Mouse (Mus musculus) heart, postnatal 0 days (tissue): Measurements from ENCODE around the gene Cic.

ENCODE experiments used
- CTCF ChIP-seq: IDR thresholded peaks from 2 replicates; pipeline ENCODE4 v1.5.1; 2016; ENCODE audit warnings: antibody characterized with exemption, control low read depth, low read depth
- EP300 ChIP-seq: IDR thresholded peaks from 2 replicates; pipeline ENCODE4 v1.6.1; 2016; ENCODE audit warnings: antibody characterized with exemption, low read depth

- TF ChIP-seq CTCF (peak; percentile 67), EP300 (no peak)
Observed at GRCm38 (mm10) chr7:25278341-25279075, 11.0 kb downstream of the Cic start.
